In genomic region chr3:41489998-41490397, GRCm38 (mm10) we compare ENCODE assay signal across 11 mouse cellular contexts.
"Had no signal": no experiment of that assay in that cellular context is flagged by ENCODE, and none has a peak within 500 bp of the region (broad histone marks: within the 10 kb centered on the region; RNA-seq: fewer than 3 reads in every experiment).

No protein-coding gene starts in this region.

- H3K9me3 ChIP-seq: limb, embryonic 13.5 days; liver, embryonic 12.5 days; lung, embryonic 15.5 days; midbrain, embryonic 13.5 days had no signal

- H3K9ac ChIP-seq: limb, embryonic 13.5 days; liver, embryonic 12.5 days; lung, embryonic 15.5 days; midbrain, embryonic 13.5 days had no signal

- H3K27me3 ChIP-seq: liver, embryonic 12.5 days; midbrain, embryonic 13.5 days had no signal

- H3K4me1 ChIP-seq: liver, embryonic 12.5 days; midbrain, embryonic 13.5 days had no signal

- DNase-seq: kidney, adult 18-20 months; kidney, postnatal 4 days; left cerebral cortex, postnatal 4 days; right cerebral cortex, postnatal 25 days; thymus, postnatal 14 days had no signal

- H3K4me3 ChIP-seq: layer of hippocampus, adult 2 months; limb, embryonic 13.5 days; liver, embryonic 12.5 days; lung, embryonic 15.5 days; midbrain, embryonic 13.5 days had no signal

- ATAC-seq: liver, embryonic 12.5 days; midbrain, embryonic 13.5 days had no signal

- H3K36me3 ChIP-seq: limb, embryonic 13.5 days; liver, embryonic 12.5 days; lung, embryonic 15.5 days; midbrain, embryonic 13.5 days had no signal

- H3K4me2 ChIP-seq: limb, embryonic 13.5 days; liver, embryonic 12.5 days; lung, embryonic 15.5 days; midbrain, embryonic 13.5 days had no signal

- H3K27ac ChIP-seq: layer of hippocampus, adult 2 months; limb, embryonic 13.5 days; liver, embryonic 12.5 days; lung, embryonic 15.5 days; midbrain, embryonic 13.5 days; stomach, postnatal 0 days had no signal
